Mouse (Mus musculus) spleen, adult 2 months (tissue): Measurements from ENCODE around the gene Dspp. TPM values are rescaled to one million over a fixed set of nuclear protein-coding genes. Genes with fewer than 3 reads are reported as not detected.

Source experiments
- DNase-seq, 2 experiments: peaks; one replicate each; pipeline versions ENCODE4 v3.0.0 to v3.0.0-alpha.2; 2012 to 2021; ENCODE audit warnings: low spot score in 2 of 2, low read depth in 1 of 2
- H3K27ac ChIP-seq: fragments of 200-500 bp; 2 replicates; pipeline ENCODE4 v1.5.1; 2012; ENCODE audit warnings: low read length, inconsistent platforms; ENCODE audit not compliant: insufficient read depth
- H3K27me3 ChIP-seq: fragments of 200-500 bp; 2 replicates; pipeline ENCODE4 v1.6.1; 2012; ENCODE audit warnings: mild to moderate bottlenecking, moderate library complexity, low read length, inconsistent platforms; ENCODE audit not compliant: control insufficient read depth, insufficient read depth
- H3K36me3 ChIP-seq: fragments of 200-500 bp; 2 replicates; pipeline ENCODE4 v1.6.1; 2012; ENCODE audit warnings: mild to moderate bottlenecking, low read length, inconsistent platforms; ENCODE audit not compliant: control insufficient read depth, insufficient read depth
- H3K4me1 ChIP-seq: fragments of 200-500 bp; 2 replicates; pipeline ENCODE4 v1.6.1; 2011; ENCODE audit warnings: inconsistent platforms; ENCODE audit not compliant: control insufficient read depth, insufficient read depth, insufficient read length
- H3K4me3 ChIP-seq: fragments of 200-500 bp; 2 replicates; pipeline ENCODE4 v1.5.1; 2011; ENCODE audit warnings: mild to moderate bottlenecking, inconsistent platforms; ENCODE audit not compliant: insufficient read depth, insufficient read length; ENCODE audit errors: extremely low read depth
- CTCF ChIP-seq: fragments of 200-500 bp; IDR thresholded peaks from 2 replicates; pipeline ENCODE4 v1.5.1; 2011; ENCODE audit warnings: mild to moderate bottlenecking, inconsistent platforms; ENCODE audit not compliant: insufficient read depth, insufficient read length, insufficient replicate concordance; ENCODE audit errors: extremely low read depth
- POLR2A ChIP-seq: fragments of 200-500 bp; IDR thresholded peaks from 2 replicates; pipeline ENCODE4 v1.6.1; 2011; ENCODE audit warnings: low read depth, low read length, inconsistent platforms
- WGBS: fragments of 180-500 bp; shearing (Covaris S2); methylation state at CpG from one replicate; pipeline ENCODE4 v1.1.7; 2018; 5-methylcytosine and 5-hydroxymethylcytosine counted together
- polyA plus RNA-seq: library from polyadenylated mRNA; depleted of rRNA; stranded (reverse); fragments of >200 nt; gene quantifications from 2 replicates; pipeline ENCODE4 v1.2.3, GENCODE M21; 2012

Dspp gene
- polyA plus RNA-seq, 1 experiment: not detected

DNA sequence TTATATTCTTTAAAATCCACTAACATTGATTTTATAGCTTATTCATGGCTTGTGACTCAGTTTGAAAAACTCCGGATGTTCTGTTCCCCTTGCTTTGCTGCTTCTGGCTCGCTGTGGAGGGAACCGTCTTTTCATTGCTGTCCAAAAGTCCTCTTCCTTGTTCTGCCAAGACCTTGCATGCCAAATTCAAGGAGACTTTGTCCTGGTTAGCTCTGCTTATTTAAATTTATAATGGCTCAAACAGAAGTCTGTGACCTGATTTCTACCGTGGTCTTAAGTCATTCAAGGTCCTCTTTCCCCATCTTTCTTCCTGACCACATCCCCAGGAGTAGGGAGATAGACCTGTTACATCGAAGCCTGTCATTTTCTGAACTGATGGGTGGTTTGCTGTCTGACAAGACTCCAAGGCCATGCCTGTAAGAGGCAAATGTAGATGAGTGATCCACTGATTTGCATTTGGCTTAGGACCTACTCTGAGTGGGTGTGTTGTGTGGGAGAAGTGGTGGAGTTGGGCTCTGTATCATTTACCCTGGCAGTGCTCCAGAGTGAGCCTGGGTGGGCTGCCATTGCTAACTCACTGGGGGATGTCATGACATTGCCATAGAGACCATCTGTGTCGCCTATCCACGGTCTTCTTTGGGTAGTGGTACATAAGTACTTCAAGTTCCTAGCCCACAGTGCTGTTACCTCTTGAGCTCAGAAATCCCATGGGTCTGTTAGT is 12.0 kb upstream of the Dspp start:
- no peak for DNase-seq
- TF ChIP-seq CTCF (no peak), POLR2A (no peak)
- no peaks in the 10 kb centered on the region for H3K4me1 ChIP-seq
- 82% methylated on average over 7 of the region's 7 CpGs for WGBS
- no peaks in the 10 kb centered on the region for H3K36me3 ChIP-seq
- H3K27ac ChIP-seq: no peak overlapping the region
- H3K27me3 ChIP-seq: no peaks in the 10 kb centered on the region
- no peak overlapping the region for H3K4me3 ChIP-seq

DNA sequence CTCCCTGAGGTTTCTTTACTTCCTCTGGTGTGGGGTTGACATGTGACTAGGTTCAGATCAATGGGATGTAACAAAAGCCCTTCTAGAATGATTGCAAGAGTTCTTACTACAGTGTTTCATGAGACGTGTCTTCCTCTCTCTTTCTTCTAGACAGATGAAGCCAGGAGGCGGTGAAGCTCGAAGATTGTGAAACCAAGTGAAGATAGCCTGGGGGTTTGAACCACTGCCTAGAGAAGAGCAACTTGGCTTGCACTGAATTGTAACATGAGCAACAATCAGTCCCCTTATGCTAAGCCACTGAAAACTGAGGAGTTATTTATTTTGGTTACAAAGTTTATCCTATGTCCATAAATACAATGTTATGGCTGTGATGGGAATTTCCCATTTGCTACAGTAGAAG is 9.9 kb upstream of the Dspp start:
- Histone ChIP-seq H3K36me3 (no peaks in the 10 kb centered on the region), H3K4me3 (no peak overlapping the region), H3K4me1 (no peaks in the 10 kb centered on the region), H3K27ac (no peak overlapping the region), H3K27me3 (no peaks in the 10 kb centered on the region)
- WGBS: 78% methylated on average over 3 of the region's 3 CpGs
- TF ChIP-seq POLR2A: no peak
- TF ChIP-seq CTCF: no peak
- no peak for DNase-seq

DNA sequence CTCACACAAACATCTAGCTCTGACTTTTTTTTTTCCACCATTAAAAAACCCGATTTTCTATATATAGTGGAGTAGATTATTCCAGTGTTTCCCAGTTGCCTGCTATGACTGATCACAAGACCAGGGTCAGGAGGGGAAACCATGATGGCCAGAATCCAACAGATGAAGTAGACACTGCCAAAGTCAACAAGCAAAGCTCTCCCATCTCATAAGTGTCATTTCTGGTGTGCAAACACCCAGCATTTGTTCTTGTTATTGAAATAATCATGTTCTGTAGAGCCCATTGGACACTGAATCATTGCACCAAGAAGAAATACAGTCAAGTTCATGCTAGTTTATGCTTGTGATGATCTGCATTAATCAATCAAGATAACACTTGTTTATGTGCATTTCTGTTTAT is 9.1 kb upstream of the Dspp start:
- H3K4me3 ChIP-seq: no peak overlapping the region
- no peak overlapping the region for H3K27ac ChIP-seq
- no peaks in the 10 kb centered on the region for H3K36me3 ChIP-seq
- no peak for TF ChIP-seq POLR2A
- TF ChIP-seq CTCF: no peak
- WGBS: 86% methylated on average over 1 of the region's 1 CpGs
- no peaks in the 10 kb centered on the region for H3K4me1 ChIP-seq
- DNase-seq: no peak
- H3K27me3 ChIP-seq: no peaks in the 10 kb centered on the region

DNA sequence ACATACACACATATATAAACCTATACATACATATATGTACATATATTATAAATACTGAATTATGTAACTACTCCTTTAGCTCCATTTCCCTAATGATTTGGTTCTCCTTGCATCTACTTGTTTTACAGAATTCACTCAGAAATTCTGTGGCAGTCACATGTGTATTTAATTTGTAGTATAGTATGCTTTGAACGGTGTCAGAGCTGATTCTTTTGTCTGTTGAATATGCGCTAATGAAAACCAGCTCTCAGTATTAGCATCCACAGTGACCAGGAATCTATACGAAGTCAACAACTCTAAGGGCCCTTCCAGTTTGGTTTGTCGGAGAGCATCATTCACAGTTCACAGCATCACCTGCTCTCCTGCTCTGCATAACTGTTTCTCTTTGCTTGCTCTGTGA is 7.0 kb upstream of the Dspp start:
- Histone ChIP-seq H3K4me1 (no peaks in the 10 kb centered on the region), H3K27ac (no peak overlapping the region), H3K27me3 (no peaks in the 10 kb centered on the region), H3K4me3 (no peak overlapping the region), H3K36me3 (no peaks in the 10 kb centered on the region)
- 91% methylated on average over 4 of the region's 4 CpGs for WGBS
- no peak for TF ChIP-seq POLR2A
- TF ChIP-seq CTCF: no peak
- DNase-seq: no peak

DNA sequence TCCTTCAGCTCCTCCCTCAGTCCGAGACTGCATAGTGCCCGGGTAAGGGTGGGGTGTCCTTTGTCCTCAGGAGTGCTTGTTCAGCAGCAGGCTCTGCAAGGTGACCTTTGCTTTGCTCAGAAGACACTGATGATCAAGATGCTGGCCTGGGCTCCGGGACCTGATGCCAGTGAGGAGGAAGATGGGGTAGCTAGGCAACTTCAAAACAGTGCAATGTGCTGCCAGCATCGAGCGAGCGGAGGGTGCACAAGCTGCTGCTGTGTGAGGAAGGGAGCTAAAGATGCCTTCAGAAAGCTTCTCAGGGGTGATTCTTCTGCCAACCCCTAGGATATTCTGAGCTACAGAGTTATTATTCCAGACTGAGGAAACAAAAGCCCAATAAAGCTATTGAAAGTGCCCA is 2.6 kb downstream of the Dspp start:
- DNase-seq: no peak
- TF ChIP-seq POLR2A: no peak
- no peak for TF ChIP-seq CTCF
- Histone ChIP-seq H3K4me3 (no peak overlapping the region), H3K27ac (no peak overlapping the region), H3K36me3 (no peaks in the 10 kb centered on the region), H3K4me1 (no peaks in the 10 kb centered on the region), H3K27me3 (no peaks in the 10 kb centered on the region)
- WGBS: 82% methylated on average over 6 of the region's 6 CpGs

DNA sequence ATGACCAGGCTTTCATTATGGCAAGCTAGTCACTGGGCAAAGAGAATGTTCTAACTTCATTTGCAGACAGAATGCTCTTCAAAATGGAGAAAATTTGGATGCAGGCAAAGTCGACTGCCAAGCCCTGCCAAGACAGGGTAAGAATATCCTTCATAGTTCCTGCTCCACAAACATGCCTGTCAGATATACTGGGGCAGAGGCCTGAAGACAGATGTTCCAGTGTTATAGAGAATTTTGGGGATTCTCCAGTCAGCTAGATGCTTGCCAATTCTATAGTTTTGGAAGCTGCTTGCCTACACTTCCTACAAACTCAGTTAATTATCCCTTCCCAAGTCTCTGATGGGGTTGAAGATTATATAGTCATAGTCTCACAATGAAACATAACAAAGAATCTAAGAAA is 13.2 kb downstream of the Dspp start:
- no peaks in the 10 kb centered on the region for H3K27me3 ChIP-seq
- H3K4me1 ChIP-seq: no peaks in the 10 kb centered on the region
- no peak for TF ChIP-seq POLR2A
- no peak for TF ChIP-seq CTCF
- H3K36me3 ChIP-seq: no peaks in the 10 kb centered on the region
- DNase-seq: no peak
- no peak overlapping the region for H3K4me3 ChIP-seq
- no peak overlapping the region for H3K27ac ChIP-seq
- WGBS: 86% methylated on average over 1 of the region's 1 CpGs

DNA sequence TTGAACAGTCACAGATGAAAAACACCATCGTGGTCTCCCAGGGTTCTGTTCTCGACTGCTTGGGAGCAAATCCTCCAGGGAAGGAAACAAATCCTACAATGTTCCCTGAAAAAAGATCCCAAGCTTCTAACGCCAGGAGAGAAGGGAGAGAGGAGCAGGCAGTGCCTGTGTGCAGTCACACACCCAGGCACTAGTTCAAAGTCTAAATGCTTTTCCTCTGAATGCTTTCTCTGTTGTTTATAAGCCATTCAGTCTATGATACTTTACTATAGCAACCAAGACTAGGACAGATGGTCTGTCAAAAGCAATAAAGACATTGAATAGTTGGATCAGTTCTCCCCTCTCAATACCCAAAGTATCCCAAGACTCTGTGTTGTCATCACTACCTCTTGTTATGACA is 16.8 kb downstream of the Dspp start:
- DNase-seq: no peak
- no peaks in the 10 kb centered on the region for H3K36me3 ChIP-seq
- no peaks in the 10 kb centered on the region for H3K4me1 ChIP-seq
- H3K4me3 ChIP-seq: no peak overlapping the region
- 82% methylated on average over 3 of the region's 3 CpGs for WGBS
- no peaks in the 10 kb centered on the region for H3K27me3 ChIP-seq
- no peak for TF ChIP-seq CTCF
- H3K27ac ChIP-seq: no peak overlapping the region

DNA sequence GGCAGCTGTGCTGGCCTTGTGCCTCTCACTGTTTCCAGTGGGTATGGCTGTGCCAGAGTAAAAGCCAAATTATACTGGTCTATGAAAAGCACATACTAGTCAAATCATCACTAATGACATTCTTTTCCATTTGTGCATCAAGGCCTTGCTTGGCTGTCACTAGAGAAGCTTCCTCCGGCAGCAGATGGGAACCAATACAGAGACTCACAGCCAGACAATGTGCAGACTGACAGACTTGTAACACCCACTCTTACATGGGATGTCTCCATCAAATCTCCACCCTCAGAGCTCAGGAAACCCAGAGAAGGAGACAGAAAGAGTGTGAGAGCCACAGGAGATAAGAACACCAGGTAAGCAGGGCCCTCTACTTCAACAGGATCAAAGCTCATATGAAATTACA is 24.6 kb downstream of the Dspp start:
- no peaks in the 10 kb centered on the region for H3K27me3 ChIP-seq
- no peaks in the 10 kb centered on the region for H3K4me1 ChIP-seq
- DNase-seq: no peak
- no peak overlapping the region for H3K27ac ChIP-seq
- no peaks in the 10 kb centered on the region for H3K36me3 ChIP-seq
- TF ChIP-seq CTCF: no peak
- H3K4me3 ChIP-seq: no peak overlapping the region
- 95% methylated on average over 1 of the region's 1 CpGs for whole genome bisulfite sequencing
